Mouse (Mus musculus) layer of hippocampus, adult 9-10 months (tissue): Measurements from ENCODE around the gene Cdh15.

Source experiments
- DNase-seq: peaks from one replicate; pipeline ENCODE4 v3.0.0; 2022; ENCODE audit warnings: low spot score

Gene Cdh15

GRCm38 (mm10) chr8:122836696-122837095 lies 11.1 kb upstream of the Cdh15 start:
- DNase-seq: no peak

- DNase-seq: no peak
Observed at GRCm38 (mm10) chr8:122844161-122844560, 3.6 kb upstream of the Cdh15 start.

GRCm38 (mm10) chr8:122845662-122846061 lies 2.1 kb upstream of the Cdh15 start:
- no peak for DNase-seq

GRCm38 (mm10) chr8:122849152-122849910 lies 1.6 kb downstream of the Cdh15 start:
- DNase-seq: no peak

GRCm38 (mm10) chr8:122850641-122851240 lies 3.0 kb downstream of the Cdh15 start:
- DNase-seq: no peak

- no peak for DNase-seq
Observed at GRCm38 (mm10) chr8:122851692-122852545, 4.2 kb downstream of the Cdh15 start.

GRCm38 (mm10) chr8:122852546-122852905 lies 4.8 kb downstream of the Cdh15 start:
- no peak for DNase-seq

GRCm38 (mm10) chr8:122853340-122853771 lies 5.6 kb downstream of the Cdh15 start:
- DNase-seq: no peak

GRCm38 (mm10) chr8:122854388-122854787 lies 6.6 kb downstream of the Cdh15 start:
- DNase-seq: no peak

- no peak for DNase-seq
Observed at GRCm38 (mm10) chr8:122855123-122855522, 7.4 kb downstream of the Cdh15 start.

- no peak for DNase-seq
Observed at GRCm38 (mm10) chr8:122856288-122856687, 8.5 kb downstream of the Cdh15 start.

GRCm38 (mm10) chr8:122859843-122860242 lies 12.1 kb downstream of the Cdh15 start:
- DNase-seq: no peak

GRCm38 (mm10) chr8:122864719-122865129 lies 17.0 kb downstream of the Cdh15 start:
- no peak for DNase-seq

GRCm38 (mm10) chr8:122865441-122865840 lies 17.7 kb downstream of the Cdh15 start:
- no peak for DNase-seq

- DNase-seq: no peak
Observed at GRCm38 (mm10) chr8:122866231-122866630, 18.5 kb downstream of the Cdh15 start.

GRCm38 (mm10) chr8:122867982-122868381 lies 20.2 kb downstream of the Cdh15 start:
- no peak for DNase-seq

- no peak for DNase-seq
Observed at GRCm38 (mm10) chr8:122870377-122870863, 22.7 kb downstream of the Cdh15 start.

GRCm38 (mm10) chr8:122871663-122872062 lies 23.9 kb downstream of the Cdh15 start:
- no peak for DNase-seq

- DNase-seq: no peak
Observed at GRCm38 (mm10) chr8:122873171-122873570, 25.4 kb downstream of the Cdh15 start.

GRCm38 (mm10) chr8:122875186-122875585 lies 27.4 kb downstream of the Cdh15 start:
- DNase-seq: no peak

GRCm38 (mm10) chr8:122878231-122878630 lies 30.5 kb downstream of the Cdh15 start:
- DNase-seq: no peak

- DNase-seq: no peak
Observed at GRCm38 (mm10) chr8:122880302-122880701, 32.5 kb downstream of the Cdh15 start.

GRCm38 (mm10) chr8:122883671-122884070 lies 35.9 kb downstream of the Cdh15 start:
- no peak for DNase-seq
